Mouse (Mus musculus) limb, embryonic 15.5 days (tissue): ENCODE data around the gene BC035044. TPM values are rescaled to one million over a fixed set of nuclear protein-coding genes. Genes with fewer than 3 reads are reported as not detected.
A peak's percentile ranks its signal among the peaks of the same experiment; 100 is the strongest.
"Not testable (repeated sequence)": the region's sequence is repeated elsewhere in the genome, so short reads cannot be mapped to it uniquely, and the experiment has no call there.

Source experiments
- ATAC-seq: fragments of 200-750 bp; cut with Nextera tagmentation; 2 replicates; pipeline ENCODE4 v1.8.0; 2017; ENCODE audit warnings: low read depth, moderate TSS enrichment; ENCODE audit not compliant: insufficient number of reproducible peaks, low FRiP score, low TSS enrichment
- H3K27ac ChIP-seq: fragments of 300-500 bp; sonication (generic); 2 replicates; pipeline ENCODE4 v1.5.1; 2015; ENCODE audit warnings: moderate library complexity, mild to moderate bottlenecking, inconsistent platforms
- H3K27me3 ChIP-seq: fragments of 300-500 bp; sonication (generic); 2 replicates; pipeline ENCODE4 v1.6.1; 2015; ENCODE audit warnings: inconsistent platforms
- H3K36me3 ChIP-seq: fragments of 300-500 bp; sonication (generic); 2 replicates; pipeline ENCODE4 v1.6.1; 2015; ENCODE audit warnings: inconsistent platforms
- H3K4me1 ChIP-seq: fragments of 300-500 bp; sonication (generic); 2 replicates; pipeline ENCODE4 v1.6.1; 2015; ENCODE audit warnings: inconsistent platforms
- H3K4me2 ChIP-seq: fragments of 300-500 bp; sonication (generic); 2 replicates; pipeline ENCODE4 v1.6.1; 2015; ENCODE audit warnings: mild to moderate bottlenecking, inconsistent platforms
- H3K4me3 ChIP-seq: fragments of 300-500 bp; sonication (generic); 2 replicates; pipeline ENCODE4 v1.5.1; 2015; ENCODE audit warnings: mild to moderate bottlenecking, inconsistent platforms
- H3K9ac ChIP-seq: fragments of 300-500 bp; sonication (generic); 2 replicates; pipeline ENCODE4 v1.6.1; 2015; ENCODE audit warnings: inconsistent platforms
- H3K9me3 ChIP-seq: fragments of 300-500 bp; sonication (generic); 2 replicates; pipeline ENCODE4 v1.6.1; 2016; ENCODE audit warnings: inconsistent platforms
- WGBS: fragments of 180-500 bp; shearing (Covaris S2); methylation state at CpG from one replicate; pipeline ENCODE4 v1.1.7; 2015; 5-methylcytosine and 5-hydroxymethylcytosine counted together
- polyA plus RNA-seq: library from polyadenylated mRNA; unstranded; fragments of >200 nt; fragmentation: Nextera tagmentation; extraction: Ambion mirVana; gene quantifications from 2 replicates; pipeline ENCODE4 v1.2.1, GENCODE M21; 2015

Gene BC035044
- polyA plus RNA-seq, 1 experiment from 2014 or later, result 0.58 TPM

DNA sequence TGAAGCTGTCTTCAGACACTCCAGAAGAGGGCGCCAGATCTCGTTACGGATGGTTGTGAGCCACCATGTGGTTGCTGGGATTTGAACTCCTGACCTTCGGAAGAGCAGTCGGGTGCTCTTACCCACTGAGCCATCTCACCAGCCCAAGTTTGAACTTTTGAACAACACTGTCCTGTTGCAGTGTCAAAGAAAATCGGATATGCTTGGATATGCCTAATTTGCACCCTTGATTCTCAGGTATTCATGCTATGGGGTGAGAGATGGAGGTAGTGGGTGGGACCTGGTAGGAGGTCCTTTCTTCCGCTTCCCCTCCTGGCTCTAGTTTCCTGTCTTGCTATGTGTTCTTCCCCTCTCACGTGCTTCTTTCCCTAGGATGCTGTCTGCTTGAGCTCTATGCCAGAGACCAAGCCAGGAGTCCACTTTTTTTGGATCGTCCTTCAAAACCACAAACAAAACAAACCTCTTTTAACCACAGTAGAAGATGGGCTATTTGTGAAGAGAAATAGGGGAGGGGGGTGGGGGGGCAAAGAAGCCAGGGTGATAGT lies 44.9 kb downstream of the BC035044 start:
- no peak for ATAC-seq
- WGBS, result 64% methylated on average over 9 of the region's 9 CpGs
- Histone ChIP-seq H3K4me1 (peaks cover 16% of the 10 kb centered on the region; the same call in 1 of the 2 replicates), H3K36me3 (no peaks in the 10 kb centered on the region), H3K4me2 (no peak overlapping the region), H3K4me3 (no peak overlapping the region), H3K27me3 (no peaks in the 10 kb centered on the region), H3K9ac (no peak overlapping the region), H3K27ac (no peak overlapping the region), H3K9me3 (no peaks in the 10 kb centered on the region)

DNA sequence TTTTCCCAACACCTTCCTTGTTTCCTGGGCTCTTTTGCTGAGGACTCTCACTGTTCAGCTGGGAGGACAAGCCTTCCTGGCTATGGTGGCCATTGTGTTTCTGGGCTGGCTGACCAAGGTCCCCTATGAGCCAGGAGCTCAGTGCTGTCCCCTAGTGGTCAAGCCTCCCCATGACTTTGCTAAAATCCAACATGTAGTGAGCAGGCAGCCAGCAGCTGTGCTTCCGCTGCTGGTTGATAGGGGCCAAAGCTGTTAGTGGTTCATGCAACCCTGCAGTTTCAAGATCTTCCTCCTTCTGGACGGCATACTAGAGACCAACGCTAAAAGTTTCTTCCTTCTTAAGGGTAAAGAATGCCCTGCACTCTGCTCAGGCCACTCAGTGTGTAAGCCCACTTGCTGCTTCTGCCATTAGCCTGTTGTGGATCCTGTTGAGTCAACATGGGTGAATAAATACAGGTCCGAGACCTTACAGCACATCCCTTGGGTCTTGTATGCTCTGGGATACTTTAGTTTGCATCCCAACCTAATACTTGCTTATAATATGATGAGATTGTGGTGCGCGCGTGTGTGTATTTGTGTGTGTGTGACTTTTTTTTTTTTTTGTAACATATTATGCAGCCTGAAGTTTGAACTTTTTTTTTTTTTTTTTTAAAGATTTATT lies 45.5 kb downstream of the BC035044 start:
- no peak overlapping the region for H3K4me3 ChIP-seq
- no peaks in the 10 kb centered on the region for H3K36me3 ChIP-seq
- H3K4me2 ChIP-seq, result no peak overlapping the region
- H3K4me1 ChIP-seq, result peaks cover 16% of the 10 kb centered on the region; the same call in 1 of the 2 replicates
- no peaks in the 10 kb centered on the region for H3K27me3 ChIP-seq
- no peak for ATAC-seq
- H3K27ac ChIP-seq, result no peak overlapping the region
- H3K9me3 ChIP-seq, result no peaks in the 10 kb centered on the region
- WGBS, result 36% methylated on average over 7 of the region's 7 CpGs
- H3K9ac ChIP-seq, result no peak overlapping the region

DNA sequence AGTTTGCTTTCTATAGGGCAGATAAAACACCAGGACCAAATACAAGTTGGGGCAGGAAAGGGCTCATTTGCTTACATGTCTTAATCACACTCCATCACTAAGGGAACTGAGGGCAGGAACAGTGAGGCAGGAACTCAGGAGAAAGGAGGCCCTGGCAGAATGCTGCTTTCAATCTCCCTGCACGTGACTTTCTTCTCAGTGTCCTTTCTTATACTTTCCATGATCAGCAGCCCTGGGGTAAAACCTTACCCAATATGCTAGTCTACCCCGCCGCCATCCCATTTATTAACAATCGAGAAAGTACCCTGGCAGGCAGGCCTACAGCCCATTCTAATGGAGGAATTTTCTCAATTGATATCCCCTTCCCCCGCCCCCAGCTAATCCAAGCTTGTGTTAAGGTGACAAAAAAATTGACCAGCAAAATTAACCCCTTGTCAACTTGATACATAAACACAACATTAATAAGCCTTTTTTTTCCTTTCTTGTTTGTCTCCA lies 46.3 kb downstream of the BC035044 start:
- Histone ChIP-seq H3K4me3 (no peak overlapping the region), H3K36me3 (no peaks in the 10 kb centered on the region), H3K27ac (no peak overlapping the region), H3K27me3 (no peaks in the 10 kb centered on the region), H3K9me3 (no peaks in the 10 kb centered on the region), H3K9ac (no peak overlapping the region), H3K4me2 (no peak overlapping the region; the same call in 1 of the 2 replicates), H3K4me1 (peaks cover 20% of the 10 kb centered on the region)
- WGBS, result 80% methylated on average over 5 of the region's 5 CpGs
- no peak for ATAC-seq

DNA sequence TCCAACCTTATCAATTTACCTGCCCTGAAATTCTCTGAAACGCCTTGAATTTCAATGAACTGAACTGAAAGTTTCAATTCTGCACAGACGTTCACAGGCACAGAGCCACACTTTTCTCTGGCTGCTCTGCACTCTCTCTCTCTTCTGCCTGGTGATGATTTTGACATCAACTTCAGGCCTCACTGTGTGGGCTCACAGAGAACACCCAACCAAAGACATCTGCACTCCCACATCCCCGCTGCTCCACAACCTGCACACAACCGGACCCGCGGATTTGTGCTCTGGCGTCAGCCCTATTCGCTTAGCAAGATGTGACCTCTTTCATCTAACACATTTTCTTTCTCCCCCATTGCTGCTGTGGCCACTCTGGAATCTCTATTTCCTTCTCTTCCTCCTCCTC lies 46.8 kb downstream of the BC035044 start:
- Histone ChIP-seq H3K36me3 (no peaks in the 10 kb centered on the region), H3K9ac (no peak overlapping the region), H3K27me3 (no peaks in the 10 kb centered on the region), H3K4me3 (peak overlapping the region; percentile 68), H3K27ac (peak overlapping the region; percentile 96), H3K4me2 (peak overlapping the region; percentile 72), H3K4me1 (peaks cover 22% of the 10 kb centered on the region), H3K9me3 (no peaks in the 10 kb centered on the region)
- ATAC-seq, result no peak
- 29% methylated on average over 8 of the region's 8 CpGs for WGBS

DNA sequence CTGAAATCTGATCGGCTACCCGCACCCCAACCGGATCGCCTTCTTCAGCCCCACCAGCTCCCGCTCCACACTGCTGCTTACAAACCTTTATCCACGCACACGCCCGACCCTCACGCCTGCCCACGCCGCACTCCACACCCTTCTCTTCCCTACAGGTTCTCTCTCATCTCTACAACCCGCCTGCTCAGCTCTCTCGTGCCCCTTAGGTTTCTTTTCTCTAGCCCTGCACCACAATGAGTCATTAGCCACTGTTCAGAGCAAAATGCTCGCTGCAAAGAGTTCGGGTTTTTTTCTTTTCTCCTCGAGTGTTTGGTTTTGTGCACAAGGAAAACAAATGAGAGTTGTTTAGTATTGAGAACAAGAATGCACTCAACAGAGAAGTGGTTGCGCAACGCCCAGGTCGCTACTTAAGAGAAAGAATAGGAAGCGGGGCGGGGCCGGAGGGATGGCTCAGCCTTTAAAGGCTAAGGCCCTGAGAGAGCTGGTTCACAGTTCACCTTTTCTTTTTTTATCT lies 47.4 kb downstream of the BC035044 start:
- Histone ChIP-seq H3K27ac (peak overlapping the region; percentile 96), H3K4me3 (peak overlapping the region; percentile 68), H3K4me2 (peak overlapping the region; percentile 72), H3K9me3 (no peaks in the 10 kb centered on the region), H3K9ac (peak overlapping the region; percentile 63), H3K4me1 (peaks cover 22% of the 10 kb centered on the region), H3K27me3 (no peaks in the 10 kb centered on the region), H3K36me3 (no peaks in the 10 kb centered on the region)
- ATAC-seq, result peak; percentile 5; the same call in 1 of the 2 replicates
- WGBS, result under 1% methylated on average over 22 of the region's 22 CpGs

DNA sequence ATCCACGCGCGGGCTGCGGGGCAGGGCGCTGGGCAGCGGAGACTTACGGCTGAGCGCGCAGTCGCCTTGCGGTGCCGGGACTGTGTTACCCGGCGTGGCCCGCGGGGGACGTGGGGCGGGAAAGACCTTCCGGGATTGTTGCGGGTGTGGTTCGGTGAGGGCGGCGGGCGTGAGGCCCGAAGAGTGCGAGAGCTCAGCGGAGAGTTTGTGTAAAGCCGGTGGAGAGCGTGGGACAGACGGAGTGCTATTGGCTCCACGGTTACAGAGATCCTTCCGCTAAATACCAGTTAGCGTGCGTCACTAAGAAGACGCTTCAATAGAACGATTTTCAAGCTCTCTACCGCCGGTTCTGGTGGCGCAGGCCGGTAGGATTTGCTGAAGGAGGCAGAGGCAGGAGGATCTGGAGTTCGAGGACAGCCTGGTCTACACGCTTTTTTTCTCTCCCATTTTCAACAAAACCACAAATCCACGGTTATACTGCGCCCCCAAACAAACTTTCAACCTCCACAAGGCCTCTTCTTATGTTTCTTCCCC lies 47.9 kb downstream of the BC035044 start:
- no peaks in the 10 kb centered on the region for H3K27me3 ChIP-seq
- H3K9ac ChIP-seq, result peak overlapping the region; percentile 83
- peak; percentile 81 for ATAC-seq
- H3K4me2 ChIP-seq, result peak overlapping the region; percentile 72
- WGBS, result under 1% methylated on average over 44 of the region's 44 CpGs
- H3K4me3 ChIP-seq, result peak overlapping the region; percentile 68
- no peaks in the 10 kb centered on the region for H3K36me3 ChIP-seq
- H3K27ac ChIP-seq, result peak overlapping the region; percentile 96
- H3K4me1 ChIP-seq, result peaks cover 22% of the 10 kb centered on the region
- H3K9me3 ChIP-seq, result no peaks in the 10 kb centered on the region

DNA sequence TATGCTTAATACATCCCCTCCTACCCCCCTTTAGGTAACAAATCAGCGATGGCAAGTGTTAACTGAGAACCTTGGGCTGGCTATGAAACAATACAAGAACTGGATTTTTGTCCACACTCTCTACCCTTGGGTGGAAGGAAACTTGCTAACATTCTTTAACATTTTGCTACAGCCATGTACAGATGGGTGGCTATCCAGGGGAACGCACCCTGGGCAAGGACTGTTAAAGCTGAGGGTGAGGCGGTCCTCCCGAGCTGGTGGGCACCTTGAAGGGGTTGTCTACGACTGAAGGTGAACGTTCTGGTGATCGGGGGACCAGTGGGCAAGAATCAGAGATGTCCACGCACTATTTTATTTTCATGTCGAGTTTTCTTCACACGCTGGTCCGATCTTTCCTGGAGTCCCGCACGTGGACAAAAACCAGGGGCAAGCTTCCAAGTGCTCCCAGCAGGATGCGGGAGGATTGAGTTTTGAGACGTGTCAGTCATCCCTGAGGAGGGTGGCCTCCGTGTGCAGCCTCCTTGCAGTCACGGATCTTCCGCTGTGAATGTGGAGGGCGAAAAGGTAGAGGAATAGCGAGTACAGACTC lies 48.5 kb downstream of the BC035044 start:
- H3K9ac ChIP-seq, result peak overlapping the region; percentile 83
- H3K4me1 ChIP-seq, result peaks cover 23% of the 10 kb centered on the region
- H3K36me3 ChIP-seq, result no peaks in the 10 kb centered on the region
- peak overlapping the region; percentile 68 for H3K4me3 ChIP-seq
- H3K9me3 ChIP-seq, result no peaks in the 10 kb centered on the region
- under 1% methylated on average over 20 of the region's 20 CpGs for WGBS
- peak overlapping the region; percentile 96 for H3K27ac ChIP-seq
- peak overlapping the region; percentile 59 for H3K4me2 ChIP-seq
- no peak for ATAC-seq
- no peaks in the 10 kb centered on the region for H3K27me3 ChIP-seq

DNA sequence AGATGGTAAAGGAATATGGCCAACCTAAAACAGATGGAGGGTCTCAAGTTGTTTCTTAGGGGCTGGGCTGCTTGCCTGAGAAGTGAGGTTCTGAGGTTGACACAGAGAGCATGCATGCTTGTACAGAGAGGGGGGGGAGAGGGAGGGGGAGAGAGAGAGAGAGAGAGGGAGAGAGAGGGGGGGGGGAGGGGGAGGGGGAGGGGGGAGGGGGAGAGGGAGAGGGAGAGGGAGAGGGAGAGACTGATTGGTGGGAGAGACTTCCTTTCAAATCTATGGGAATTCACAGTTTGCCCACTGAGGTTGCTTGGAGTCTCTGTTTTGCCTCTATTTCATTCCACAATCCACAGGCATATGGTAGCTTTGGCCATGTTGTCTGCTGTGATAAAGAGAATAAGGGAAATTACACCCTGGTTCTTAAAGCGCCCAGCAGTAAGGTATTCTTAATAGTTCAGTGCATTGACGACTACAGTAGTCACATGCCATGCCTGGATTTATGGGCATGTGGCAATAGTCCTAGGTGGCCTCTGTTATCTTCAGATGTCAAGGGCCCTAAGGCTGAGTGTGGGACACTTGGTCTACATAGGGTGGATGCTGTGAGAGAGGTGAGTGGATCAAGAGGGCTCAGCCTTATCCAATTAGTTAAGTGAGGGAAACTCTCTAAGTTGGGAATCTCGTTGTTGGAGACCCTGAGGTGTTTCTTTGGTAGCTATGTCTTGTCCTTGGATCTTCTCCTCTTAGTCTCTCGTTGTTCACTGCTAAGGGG lies 49.4 kb downstream of the BC035044 start:
- peaks cover 29% of the 10 kb centered on the region for H3K4me1 ChIP-seq
- no peak overlapping the region for H3K9ac ChIP-seq
- 37% methylated on average over 4 of the region's 4 CpGs for WGBS
- no peak for ATAC-seq
- H3K27ac ChIP-seq, result peak overlapping the region; percentile 96; the same call in 1 of the 2 replicates
- H3K4me3 ChIP-seq, result peak overlapping the region; percentile 68
- H3K4me2 ChIP-seq, result peak overlapping the region; percentile 59
- H3K36me3 ChIP-seq, result no peaks in the 10 kb centered on the region
- H3K9me3 ChIP-seq, result no peaks in the 10 kb centered on the region
- H3K27me3 ChIP-seq, result no peaks in the 10 kb centered on the region

DNA sequence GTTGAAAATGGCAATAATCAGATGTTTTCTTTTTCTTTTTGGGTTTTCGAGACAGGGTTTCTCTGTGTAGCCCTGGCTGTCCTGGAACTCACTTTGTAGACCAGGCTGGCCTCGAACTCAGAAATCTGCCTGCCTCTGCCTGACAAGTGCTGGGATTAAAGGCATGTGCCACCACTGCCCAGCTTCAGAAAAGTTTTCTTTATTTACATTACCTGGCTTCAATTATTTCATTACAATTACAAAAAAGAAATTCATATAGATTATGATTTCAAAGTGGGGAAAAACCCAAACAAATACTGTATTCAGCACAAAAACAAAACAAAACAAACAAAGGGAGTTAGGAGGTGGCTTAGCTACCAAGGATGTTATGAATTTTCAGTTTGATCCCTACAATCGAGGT lies 50.3 kb downstream of the BC035044 start:
- not testable (repeated sequence) for H3K36me3 ChIP-seq, H3K4me3 ChIP-seq, H3K27ac ChIP-seq, H3K9me3 ChIP-seq, H3K9ac ChIP-seq, H3K27me3 ChIP-seq, ATAC-seq, H3K4me2 ChIP-seq
- peaks cover 29% of the 10 kb centered on the region for H3K4me1 ChIP-seq
- WGBS, result 85% methylated on average over 3 of the region's 3 CpGs

DNA sequence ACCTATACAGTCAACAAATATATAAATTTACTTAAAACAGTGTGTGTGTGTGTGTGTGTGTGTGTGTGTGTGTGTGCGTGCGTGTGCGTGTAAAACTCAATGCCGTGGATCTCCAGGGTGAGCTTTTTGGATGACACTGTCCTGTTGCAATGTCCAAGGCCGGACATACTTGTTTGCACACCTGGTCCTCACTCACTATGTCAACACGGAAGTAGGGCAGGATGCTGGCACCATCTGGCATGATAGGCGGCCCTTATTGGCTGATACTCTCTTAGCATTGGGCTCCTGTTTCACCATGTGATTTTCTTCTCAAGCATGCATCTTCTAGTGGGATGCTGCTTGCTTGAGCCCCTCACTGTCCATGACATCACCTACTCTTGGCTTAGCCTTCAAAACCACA lies 51.0 kb downstream of the BC035044 start:
- no peak overlapping the region for H3K27ac ChIP-seq
- 69% methylated on average over 7 of the region's 7 CpGs for WGBS

DNA sequence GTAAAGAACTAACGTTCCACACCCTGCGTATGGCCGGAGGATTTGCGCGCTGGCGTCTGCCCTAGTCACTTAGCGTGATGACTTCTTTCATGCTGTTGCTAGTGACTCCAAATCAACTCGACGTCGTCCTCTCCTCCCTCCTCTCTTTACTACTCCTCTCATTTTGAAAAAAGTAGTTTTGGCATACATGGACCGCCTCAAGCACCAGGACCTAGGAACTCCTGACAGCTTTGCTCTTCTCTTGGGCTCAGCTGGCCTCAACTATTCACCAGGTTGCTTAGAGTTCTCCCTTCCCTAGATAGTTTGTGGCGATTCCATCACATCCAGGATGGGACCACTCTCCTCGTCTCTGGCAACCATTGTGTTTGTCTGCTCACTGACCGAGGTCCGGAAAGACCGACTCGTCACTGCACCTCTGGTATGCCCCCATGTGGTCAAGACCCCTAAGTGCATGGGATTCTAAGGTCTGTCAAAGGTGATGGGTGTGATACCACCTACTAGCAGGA lies 51.6 kb downstream of the BC035044 start:
- Histone ChIP-seq H3K27ac (peak overlapping the region; percentile 97), H3K4me2 (peak overlapping the region; percentile 70), H3K9me3 (no peaks in the 10 kb centered on the region), H3K27me3 (no peaks in the 10 kb centered on the region), H3K4me3 (peak overlapping the region; percentile 70), H3K4me1 (peaks cover 20% of the 10 kb centered on the region), H3K36me3 (no peaks in the 10 kb centered on the region), H3K9ac (peak overlapping the region; percentile 43; the same call in 1 of the 2 replicates)
- peak; percentile 6; the same call in 1 of the 2 replicates for ATAC-seq
- under 1% methylated on average over 17 of the region's 17 CpGs for WGBS

More for the DNA sequence above, 51.0 kb downstream of the BC035044 start:
- Histone ChIP-seq H3K4me3 (peak overlapping the region; percentile 70), H3K27me3 (no peaks in the 10 kb centered on the region), H3K4me2 (peak overlapping the region; percentile 70), H3K4me1 (peaks cover 24% of the 10 kb centered on the region), H3K36me3 (no peaks in the 10 kb centered on the region), H3K9me3 (no peaks in the 10 kb centered on the region), H3K9ac (no peak overlapping the region)
- no peak for ATAC-seq
